Mouse (Mus musculus): Measurements from ENCODE around the gene Plcb1. TPM values are rescaled to one million over a fixed set of nuclear protein-coding genes. Genes with fewer than 3 reads are reported as not detected.

The Plcb1 gene
- polyA plus RNA-seq, 1 experiment from 2014 or later: 11.8 TPM

GRCm38 (mm10) chr2:134966131-134966530, 180.3 kb downstream of the Plcb1 start:
- Histone ChIP-seq H3K4me1 (replicated peaks; ENCODE audit: control insufficient read depth, insufficient read depth, low read length) (no peaks in the 10 kb centered on the region), H3K9me3 (ENCODE audit: control insufficient read depth, low read length) (no peaks in the 10 kb centered on the region), H3K4me2 (ENCODE audit: low read depth, low read length) (no peak overlapping the region), H3K27ac (ENCODE audit: low read length) (no peak overlapping the region), H3K4me3 (ENCODE audit: low read length) (no peak overlapping the region), H3K36me3 (ENCODE audit: control insufficient read depth, insufficient read depth, low read length) (no peaks in the 10 kb centered on the region), H3K9ac (ENCODE audit: low read length) (no peak overlapping the region), H3K27me3 (ENCODE audit: control insufficient read depth, insufficient read depth, low read depth, low read length) (no peaks in the 10 kb centered on the region)
- no peak for ATAC-seq (ENCODE audit: low read depth)
- 89% methylated on average over 4 of the region's 4 CpGs for WGBS

- Histone ChIP-seq H3K36me3 (ENCODE audit: control insufficient read depth, insufficient read depth, low read length) (no peaks in the 10 kb centered on the region), H3K4me1 (replicated peaks; ENCODE audit: control insufficient read depth, insufficient read depth, low read length) (no peaks in the 10 kb centered on the region), H3K27me3 (ENCODE audit: control insufficient read depth, insufficient read depth, low read depth, low read length) (no peaks in the 10 kb centered on the region), H3K9me3 (ENCODE audit: control insufficient read depth, low read length) (no peaks in the 10 kb centered on the region), H3K9ac (ENCODE audit: low read length) (no peak overlapping the region), H3K27ac (ENCODE audit: low read length) (no peak overlapping the region), H3K4me3 (ENCODE audit: low read length) (no peak overlapping the region), H3K4me2 (ENCODE audit: low read depth, low read length) (no peak overlapping the region)
- ATAC-seq (ENCODE audit: low read depth): no peak
- WGBS: 86% methylated on average over 3 of the region's 3 CpGs
Observed at GRCm38 (mm10) chr2:134968380-134968779, 182.5 kb downstream of the Plcb1 start.

- ATAC-seq (ENCODE audit: low read depth): no peak
- Histone ChIP-seq H3K27me3 (ENCODE audit: control insufficient read depth, insufficient read depth, low read depth, low read length) (no peaks in the 10 kb centered on the region), H3K36me3 (ENCODE audit: control insufficient read depth, insufficient read depth, low read length) (no peaks in the 10 kb centered on the region), H3K9me3 (ENCODE audit: control insufficient read depth, low read length) (no peaks in the 10 kb centered on the region), H3K27ac (ENCODE audit: low read length) (no peak overlapping the region), H3K9ac (ENCODE audit: low read length) (no peak overlapping the region), H3K4me1 (replicated peaks; ENCODE audit: control insufficient read depth, insufficient read depth, low read length) (peaks cover 7% of the 10 kb centered on the region; the same call in 1 of the 2 replicates), H3K4me2 (ENCODE audit: low read depth, low read length) (no peak overlapping the region), H3K4me3 (ENCODE audit: low read length) (no peak overlapping the region)
- 73% methylated on average over 6 of the region's 6 CpGs for WGBS
Observed at GRCm38 (mm10) chr2:134972376-134972775, 186.5 kb downstream of the Plcb1 start.

GRCm38 (mm10) chr2:134974711-134975110, 188.8 kb downstream of the Plcb1 start:
- no peak for ATAC-seq (ENCODE audit: low read depth)
- no peak overlapping the region for H3K27ac ChIP-seq (ENCODE audit: low read length)
- H3K27me3 ChIP-seq (ENCODE audit: control insufficient read depth, insufficient read depth, low read depth, low read length): no peaks in the 10 kb centered on the region
- no peak overlapping the region for H3K4me2 ChIP-seq (ENCODE audit: low read depth, low read length)
- H3K4me1 ChIP-seq (replicated peaks; ENCODE audit: control insufficient read depth, insufficient read depth, low read length): peaks cover 7% of the 10 kb centered on the region; the same call in 1 of the 2 replicates
- H3K9me3 ChIP-seq (ENCODE audit: control insufficient read depth, low read length): no peaks in the 10 kb centered on the region
- no peak overlapping the region for H3K9ac ChIP-seq (ENCODE audit: low read length)
- no peak overlapping the region for H3K4me3 ChIP-seq (ENCODE audit: low read length)
- H3K36me3 ChIP-seq (ENCODE audit: control insufficient read depth, insufficient read depth, low read length): no peaks in the 10 kb centered on the region
- WGBS: 35% methylated on average over 6 of the region's 6 CpGs

- H3K9ac ChIP-seq (ENCODE audit: low read length): no peak overlapping the region
- no peaks in the 10 kb centered on the region for H3K9me3 ChIP-seq (ENCODE audit: control insufficient read depth, low read length)
- no peaks in the 10 kb centered on the region for H3K27me3 ChIP-seq (ENCODE audit: control insufficient read depth, insufficient read depth, low read depth, low read length)
- no peak overlapping the region for H3K4me2 ChIP-seq (ENCODE audit: low read depth, low read length)
- no peaks in the 10 kb centered on the region for H3K36me3 ChIP-seq (ENCODE audit: control insufficient read depth, insufficient read depth, low read length)
- no peak for ATAC-seq (ENCODE audit: low read depth)
- H3K27ac ChIP-seq (ENCODE audit: low read length): no peak overlapping the region
- 43% methylated on average over 3 of the region's 3 CpGs for WGBS
- H3K4me1 ChIP-seq (replicated peaks; ENCODE audit: control insufficient read depth, insufficient read depth, low read length): peaks cover 10% of the 10 kb centered on the region
- H3K4me3 ChIP-seq (ENCODE audit: low read length): no peak overlapping the region
Observed at GRCm38 (mm10) chr2:134976796-134977330, 191.0 kb downstream of the Plcb1 start.

- no peaks in the 10 kb centered on the region for H3K9me3 ChIP-seq (ENCODE audit: control insufficient read depth, low read length)
- H3K27ac ChIP-seq (ENCODE audit: low read length): no peak overlapping the region
- 45% methylated on average over 1 of the region's 1 CpGs for WGBS
- no peaks in the 10 kb centered on the region for H3K27me3 ChIP-seq (ENCODE audit: control insufficient read depth, insufficient read depth, low read depth, low read length)
- H3K36me3 ChIP-seq (ENCODE audit: control insufficient read depth, insufficient read depth, low read length): no peaks in the 10 kb centered on the region
- ATAC-seq (ENCODE audit: low read depth): peak; percentile 50; the same call in 1 of the 2 replicates
- no peak overlapping the region for H3K4me2 ChIP-seq (ENCODE audit: low read depth, low read length)
- H3K9ac ChIP-seq (ENCODE audit: low read length): no peak overlapping the region
- no peak overlapping the region for H3K4me3 ChIP-seq (ENCODE audit: low read length)
- peaks cover 10% of the 10 kb centered on the region for H3K4me1 ChIP-seq (replicated peaks; ENCODE audit: control insufficient read depth, insufficient read depth, low read length)
Observed at GRCm38 (mm10) chr2:134977641-134978040, 191.8 kb downstream of the Plcb1 start.

- no peak overlapping the region for H3K4me3 ChIP-seq (ENCODE audit: low read length)
- H3K9me3 ChIP-seq (ENCODE audit: control insufficient read depth, low read length): no peaks in the 10 kb centered on the region
- H3K9ac ChIP-seq (ENCODE audit: low read length): no peak overlapping the region
- H3K4me1 ChIP-seq (replicated peaks; ENCODE audit: control insufficient read depth, insufficient read depth, low read length): peaks cover 10% of the 10 kb centered on the region
- no peak overlapping the region for H3K4me2 ChIP-seq (ENCODE audit: low read depth, low read length)
- no peak overlapping the region; the same call in 1 of the 2 replicates for H3K27ac ChIP-seq (ENCODE audit: low read length)
- H3K27me3 ChIP-seq (ENCODE audit: control insufficient read depth, insufficient read depth, low read depth, low read length): no peaks in the 10 kb centered on the region
- no peaks in the 10 kb centered on the region for H3K36me3 ChIP-seq (ENCODE audit: control insufficient read depth, insufficient read depth, low read length)
- peak; percentile 89 for ATAC-seq (ENCODE audit: low read depth)
Observed at GRCm38 (mm10) chr2:134981394-134981793, 195.5 kb downstream of the Plcb1 start.

- 89% methylated on average over 3 of the region's 3 CpGs for WGBS
- Histone ChIP-seq H3K9me3 (ENCODE audit: control insufficient read depth, low read length) (no peaks in the 10 kb centered on the region), H3K9ac (ENCODE audit: low read length) (no peak overlapping the region), H3K4me3 (ENCODE audit: low read length) (no peak overlapping the region), H3K27ac (ENCODE audit: low read length) (no peak overlapping the region), H3K36me3 (ENCODE audit: control insufficient read depth, insufficient read depth, low read length) (no peaks in the 10 kb centered on the region), H3K27me3 (ENCODE audit: control insufficient read depth, insufficient read depth, low read depth, low read length) (no peaks in the 10 kb centered on the region), H3K4me1 (replicated peaks; ENCODE audit: control insufficient read depth, insufficient read depth, low read length) (peaks cover 3% of the 10 kb centered on the region), H3K4me2 (ENCODE audit: low read depth, low read length) (no peak overlapping the region)
- no peak for ATAC-seq (ENCODE audit: low read depth)
Observed at GRCm38 (mm10) chr2:134984884-134985283, 199.0 kb downstream of the Plcb1 start.

GRCm38 (mm10) chr2:134987978-134988377, 202.1 kb downstream of the Plcb1 start:
- ATAC-seq (ENCODE audit: low read depth): no peak

More at GRCm38 (mm10) chr2:134987978-134988377, 202.1 kb downstream of the Plcb1 start:
- H3K9me3 ChIP-seq (ENCODE audit: control insufficient read depth, low read length): no peaks in the 10 kb centered on the region
- WGBS: 79% methylated on average over 5 of the region's 5 CpGs
- H3K27me3 ChIP-seq (ENCODE audit: control insufficient read depth, insufficient read depth, low read depth, low read length): no peaks in the 10 kb centered on the region
- no peak overlapping the region for H3K9ac ChIP-seq (ENCODE audit: low read length)
- no peaks in the 10 kb centered on the region for H3K4me1 ChIP-seq (replicated peaks; ENCODE audit: control insufficient read depth, insufficient read depth, low read length)
- H3K4me2 ChIP-seq (ENCODE audit: low read depth, low read length): no peak overlapping the region
- H3K27ac ChIP-seq (ENCODE audit: low read length): no peak overlapping the region
- no peaks in the 10 kb centered on the region for H3K36me3 ChIP-seq (ENCODE audit: control insufficient read depth, insufficient read depth, low read length)
- H3K4me3 ChIP-seq (ENCODE audit: low read length): no peak overlapping the region
